Comparison of ENCODE assay signal across 12 mouse cellular contexts in the genomic region with DNA sequence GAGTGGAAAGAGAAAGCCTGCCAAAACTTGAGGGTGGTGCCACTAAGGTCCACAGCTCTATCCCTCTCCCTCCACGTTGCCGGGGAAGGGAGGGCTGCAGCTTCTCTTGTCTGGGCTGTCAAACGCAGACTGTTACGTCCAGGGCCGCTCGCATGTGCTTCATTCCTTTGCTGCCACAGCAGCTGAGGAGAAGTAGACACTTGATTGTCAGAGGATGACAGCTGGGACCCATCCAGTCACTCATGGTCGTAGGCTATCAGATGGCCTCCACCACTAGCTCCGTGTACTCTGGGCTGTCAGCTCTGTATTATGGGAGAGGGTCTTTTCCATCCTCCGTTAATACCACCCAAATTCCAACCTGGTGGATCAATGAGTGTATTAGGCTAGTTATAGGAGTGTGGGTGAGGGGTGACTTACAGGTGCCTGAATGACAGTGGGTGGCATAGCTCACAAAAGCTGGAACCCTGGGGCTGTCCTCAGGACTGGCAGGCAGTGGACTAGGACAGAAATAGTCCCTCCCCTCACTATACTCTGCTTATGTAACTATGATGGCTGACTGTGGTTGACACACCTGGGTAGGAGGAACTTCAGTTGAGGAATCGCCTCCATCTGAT.
"Had no signal": no experiment of that assay in that cellular context is flagged by ENCODE, and none has a peak within 500 bp of the region (broad histone marks: within the 10 kb centered on the region; RNA-seq: fewer than 3 reads in every experiment).

No protein-coding gene starts in this region.

- H3K4me1 ChIP-seq: limb, embryonic 12.5 days; neural tube, embryonic 12.5 days had no signal

- H3K4me2 ChIP-seq: limb, embryonic 12.5 days; neural tube, embryonic 12.5 days had no signal

- H3K27me3 ChIP-seq: neural tube, embryonic 12.5 days had no signal

- DNase-seq: kidney, adult 11 months; kidney, adult 9 months; kidney, postnatal 14 days; layer of hippocampus, postnatal 36 days; lung, adult 2 months; midbrain, embryonic 14.5 days; thymus, adult 18-20 months; thymus, postnatal 25 days had no signal

- H3K4me3 ChIP-seq: limb, embryonic 12.5 days; neural tube, embryonic 12.5 days had no signal

- H3K9ac ChIP-seq: limb, embryonic 12.5 days; liver, embryonic 14.5 days; neural tube, embryonic 12.5 days had no signal

- H3K36me3 ChIP-seq: limb, embryonic 12.5 days; neural tube, embryonic 12.5 days had no signal

- H3K27ac ChIP-seq: hindbrain, postnatal 0 days; limb, embryonic 12.5 days; liver, embryonic 14.5 days; neural tube, embryonic 12.5 days had no signal

- ATAC-seq: hindbrain, postnatal 0 days had no signal

- H3K9me3 ChIP-seq: limb, embryonic 12.5 days; neural tube, embryonic 12.5 days had no signal
